Mouse (Mus musculus) spleen, adult 2 months (tissue): ENCODE results near the gene Pa2g4.

ENCODE experiments used
- CTCF ChIP-seq: fragments of 200-500 bp; IDR thresholded peaks from 2 replicates; pipeline ENCODE4 v1.5.1; 2011; ENCODE audit warnings: mild to moderate bottlenecking, inconsistent platforms; ENCODE audit not compliant: insufficient read depth, insufficient read length, insufficient replicate concordance; ENCODE audit errors: extremely low read depth
- POLR2A ChIP-seq: fragments of 200-500 bp; IDR thresholded peaks from 2 replicates; pipeline ENCODE4 v1.6.1; 2011; ENCODE audit warnings: low read depth, low read length, inconsistent platforms

DNA sequence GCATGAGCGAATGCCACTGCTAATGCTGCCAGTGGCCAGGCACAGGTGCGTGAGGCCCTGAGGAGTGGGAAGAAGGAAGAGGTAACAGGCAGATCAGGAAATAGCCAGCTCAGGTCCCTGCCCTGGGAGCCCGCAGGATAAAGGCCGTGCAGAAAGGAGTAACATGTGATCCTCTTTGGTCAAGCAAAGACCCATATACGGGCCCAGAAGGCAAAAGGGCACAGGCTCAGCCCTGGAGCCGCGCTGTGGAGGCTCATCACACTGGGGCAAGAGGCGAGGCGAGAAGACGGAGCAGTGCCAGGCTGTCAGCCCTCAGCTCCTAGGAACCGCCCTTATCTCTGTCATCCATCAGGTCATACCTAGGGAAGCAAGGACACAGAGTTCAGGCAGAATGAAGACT is 55.5 kb downstream of the Pa2g4 start:
- TF ChIP-seq CTCF (no peak), POLR2A (no peak)
